Mouse (Mus musculus): ENCODE results near the gene Dpep3. TPM values are rescaled to one million over a fixed set of nuclear protein-coding genes. Genes with fewer than 3 reads are reported as not detected.

Dpep3 gene
- polyA plus RNA-seq, 1 experiment from 2014 or later = not detected

DNA sequence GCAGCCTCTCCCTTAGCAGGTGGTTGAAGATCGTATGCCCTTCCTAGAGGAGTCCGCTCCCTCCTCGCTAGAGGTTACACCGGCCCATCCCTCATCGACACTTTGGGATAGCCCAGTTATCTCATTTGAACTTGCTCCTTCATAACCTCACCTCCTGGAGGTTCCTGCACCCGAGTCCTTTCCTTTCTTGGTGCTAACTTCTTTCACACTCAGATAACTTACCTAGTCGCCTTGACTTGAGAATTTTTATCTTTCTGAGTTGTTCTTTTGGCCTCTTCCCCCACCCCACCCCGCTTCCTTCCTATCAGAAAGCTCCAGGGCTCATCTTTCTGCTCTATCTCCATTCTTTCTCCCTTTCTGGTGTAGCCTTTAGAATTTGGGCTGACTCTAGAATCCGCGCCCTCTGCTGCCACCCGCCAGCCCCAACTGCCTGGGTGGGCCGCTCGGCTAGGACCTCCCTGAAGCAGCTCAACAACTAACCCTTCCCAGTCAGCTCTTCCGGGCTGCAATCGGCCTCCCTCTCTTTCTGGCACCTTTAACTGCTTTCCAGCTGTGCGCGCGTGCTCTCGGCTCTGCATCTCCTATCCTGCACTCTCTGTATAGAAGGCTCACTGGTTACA, 12.4 kb downstream of the Dpep3 start:
- peak; percentile 60 for DNase-seq (ENCODE audit: low spot score)
- no peak overlapping the region; the same call in 1 of the 2 replicates for H3K27ac ChIP-seq (replicated peaks)
- peaks cover 50% of the 10 kb centered on the region for H3K27me3 ChIP-seq (ENCODE audit: low read depth, poor library complexity, severe bottlenecking)
- H3K36me3 ChIP-seq = no peaks in the 10 kb centered on the region
- peak overlapping the region; percentile 76 for H3K4me3 ChIP-seq
- H3K4me1 ChIP-seq = peaks cover 31% of the 10 kb centered on the region
- 10% methylated on average over 19 of the region's 19 CpGs for WGBS
- no peaks in the 10 kb centered on the region for H3K9me3 ChIP-seq (replicated peaks)

DNA sequence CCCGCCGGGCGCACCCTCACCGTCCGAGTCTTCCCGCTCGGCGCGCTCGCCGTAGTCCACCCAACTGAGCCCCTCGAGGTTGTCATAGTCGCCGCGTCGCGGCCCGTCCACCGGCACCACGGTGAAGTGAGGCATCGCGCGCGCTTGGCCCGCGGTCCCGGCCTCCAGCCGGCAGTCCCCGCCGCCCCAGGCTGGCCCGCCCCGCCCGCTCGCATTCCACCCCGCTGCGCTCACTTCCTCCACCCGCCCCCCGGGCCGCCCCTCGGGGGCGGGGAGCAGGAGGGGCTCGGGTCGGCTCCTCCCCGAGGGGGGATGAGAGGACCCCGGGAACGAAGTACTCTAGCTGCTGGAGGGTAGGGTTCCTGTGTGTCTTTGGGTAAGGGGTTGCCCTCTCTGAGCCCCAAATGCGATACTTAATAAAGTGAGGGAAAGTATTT, 13.3 kb downstream of the Dpep3 start, which contains the start of gene Slc12a4:
Gene Slc12a4, minus strand, starts transcription at position 193 of the 437 bp plus-strand sequence.
- whole genome bisulfite sequencing = under 1% methylated on average over 47 of the region's 47 CpGs
- Histone ChIP-seq H3K27ac (replicated peaks) (peak within 1 kb of the TSS; percentile 85), H3K9me3 (replicated peaks) (no peaks in the 10 kb centered on the region), H3K4me1 (peaks cover 31% of the 10 kb centered on the region), H3K4me3 (peak within 1 kb of the TSS; percentile 76), H3K27me3 (ENCODE audit: low read depth, poor library complexity, severe bottlenecking) (peaks cover 50% of the 10 kb centered on the region), H3K36me3 (no peaks in the 10 kb centered on the region)
- peak; percentile 80 for DNase-seq (ENCODE audit: low spot score)

DNA sequence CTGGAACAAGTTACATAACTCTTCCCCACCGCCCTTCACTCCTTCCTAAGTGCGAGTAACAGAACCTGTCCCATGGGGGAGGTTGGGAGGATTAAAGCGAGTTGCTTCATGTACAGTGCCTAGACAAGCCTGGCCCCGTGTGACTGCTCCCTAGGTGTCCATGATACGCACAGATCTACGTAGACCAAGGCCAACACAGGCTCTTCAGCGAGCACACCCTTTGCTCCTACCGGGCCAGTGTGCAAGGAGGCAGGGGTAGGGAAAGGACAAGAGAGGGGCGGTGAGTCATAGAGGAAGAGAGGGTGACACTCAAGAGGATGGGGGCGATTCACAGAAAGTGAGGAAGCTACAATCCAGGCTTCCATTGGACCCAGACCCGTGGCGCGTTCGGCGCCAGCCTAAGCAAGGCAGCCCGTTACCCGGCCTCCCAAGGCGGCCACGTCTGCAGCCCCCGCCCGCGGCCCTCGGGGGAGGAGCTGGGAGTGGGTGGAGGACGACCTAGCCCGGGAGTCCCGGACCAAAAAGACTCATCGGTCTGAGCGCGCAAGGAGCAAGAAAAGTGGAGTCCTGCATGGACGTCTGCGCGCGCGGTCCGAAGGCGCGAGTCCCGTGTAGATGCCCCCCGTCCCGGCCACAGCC, 13.8 kb downstream of the Dpep3 start:
- Histone ChIP-seq H3K36me3 (no peaks in the 10 kb centered on the region), H3K27ac (replicated peaks) (peak overlapping the region; percentile 85)
- DNase-seq (ENCODE audit: low spot score) = no peak

DNA sequence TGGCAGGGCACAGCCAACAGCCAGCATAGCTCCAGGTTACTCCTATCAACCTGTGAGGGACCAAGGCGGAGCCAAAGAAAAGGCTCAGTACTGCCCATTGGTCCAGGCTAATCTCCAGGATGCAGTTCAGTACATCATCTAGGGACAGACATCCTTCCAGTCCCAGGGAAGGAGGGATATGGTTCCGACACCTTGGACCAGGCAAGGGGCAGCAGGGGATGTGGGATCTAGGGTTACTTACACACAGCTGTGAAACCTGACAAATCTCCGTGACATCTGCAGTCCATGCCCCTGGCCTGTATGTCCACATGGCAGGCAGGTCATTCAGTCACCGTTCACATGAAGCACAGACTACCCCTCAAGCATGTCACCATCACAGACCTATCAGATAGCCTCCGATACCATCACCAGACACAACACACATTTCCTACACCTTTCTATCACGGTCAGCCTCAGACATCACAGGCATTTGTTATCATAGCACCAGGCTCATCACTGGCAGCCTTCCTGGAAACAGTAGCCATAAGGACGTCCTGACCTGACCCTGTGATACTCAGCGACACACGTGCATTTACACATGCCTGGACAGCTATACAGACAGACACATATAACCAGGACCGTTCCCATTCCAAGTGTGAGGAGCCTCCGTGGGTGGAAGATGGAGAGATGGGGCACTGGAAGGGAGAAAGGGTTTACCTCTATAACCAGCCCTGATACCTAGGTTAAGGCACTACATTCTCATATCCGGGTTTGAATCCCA, 14.5 kb downstream of the Dpep3 start:
- no peaks in the 10 kb centered on the region for H3K9me3 ChIP-seq (replicated peaks)
- H3K4me1 ChIP-seq = peaks cover 31% of the 10 kb centered on the region
- 73% methylated on average over 12 of the region's 12 CpGs for WGBS
- H3K27me3 ChIP-seq (ENCODE audit: low read depth, poor library complexity, severe bottlenecking) = peaks cover 50% of the 10 kb centered on the region
- peak overlapping the region; percentile 76 for H3K4me3 ChIP-seq
- DNase-seq (ENCODE audit: low spot score) = no peak
- peak overlapping the region; percentile 85; the same call in 1 of the 2 replicates for H3K27ac ChIP-seq (replicated peaks)
- no peaks in the 10 kb centered on the region for H3K36me3 ChIP-seq

More for the DNA sequence above, 13.8 kb downstream of the Dpep3 start:
- H3K4me1 ChIP-seq = peaks cover 31% of the 10 kb centered on the region
- peak overlapping the region; percentile 76 for H3K4me3 ChIP-seq
- peaks cover 50% of the 10 kb centered on the region for H3K27me3 ChIP-seq (ENCODE audit: low read depth, poor library complexity, severe bottlenecking)
- WGBS = 3% methylated on average over 40 of the region's 40 CpGs
- no peaks in the 10 kb centered on the region for H3K9me3 ChIP-seq (replicated peaks)

DNA sequence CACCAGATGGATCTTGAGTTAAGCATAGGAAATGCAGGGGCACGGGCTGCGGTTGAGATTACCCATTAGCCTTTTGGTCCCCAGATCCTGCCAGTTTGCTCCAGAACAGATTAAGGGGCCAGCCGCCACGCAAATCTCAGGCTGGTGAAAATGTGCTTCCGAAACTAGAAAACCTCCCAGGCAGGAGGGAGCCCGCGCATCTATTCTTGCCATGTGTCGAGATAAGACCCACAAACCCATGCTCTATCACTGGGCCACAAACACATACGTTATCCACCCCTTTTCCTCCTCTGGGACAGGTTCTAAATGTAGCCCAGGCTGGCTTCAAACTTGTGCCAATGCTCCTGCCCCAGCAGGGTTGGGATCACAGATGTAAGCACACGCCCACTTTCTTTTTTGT, 17.7 kb downstream of the Dpep3 start:
- peaks cover 32% of the 10 kb centered on the region for H3K27me3 ChIP-seq (ENCODE audit: low read depth, poor library complexity, severe bottlenecking)
- no peak overlapping the region for H3K27ac ChIP-seq (replicated peaks)
- peaks cover 24% of the 10 kb centered on the region for H3K4me1 ChIP-seq
- no peak for DNase-seq (ENCODE audit: low spot score)
- no peak overlapping the region for H3K4me3 ChIP-seq
- H3K9me3 ChIP-seq (replicated peaks) = no peaks in the 10 kb centered on the region
- peaks cover 9% of the 10 kb centered on the region for H3K36me3 ChIP-seq
- whole genome bisulfite sequencing = 90% methylated on average over 10 of the region's 10 CpGs

DNA sequence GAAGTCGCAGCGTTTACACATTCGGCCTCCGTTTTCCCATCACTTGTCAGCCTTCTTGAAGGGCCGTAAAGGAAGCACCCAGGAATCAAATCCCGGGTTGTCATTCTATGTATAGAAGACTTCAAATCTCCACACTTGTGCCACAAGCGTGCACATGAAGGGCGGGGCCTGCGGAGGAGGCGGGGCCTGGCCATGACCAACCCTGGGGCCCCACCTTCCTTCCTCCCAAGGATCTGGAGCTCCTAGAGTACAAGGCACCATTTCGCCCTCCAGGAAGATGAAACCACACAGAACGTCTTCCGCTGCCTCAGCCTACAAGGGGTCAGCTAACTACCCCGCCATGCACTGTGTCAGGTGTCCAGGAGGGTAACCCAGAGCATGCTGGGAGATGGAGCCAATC, 18.1 kb downstream of the Dpep3 start:
- Histone ChIP-seq H3K4me3 (no peak overlapping the region), H3K4me1 (peaks cover 20% of the 10 kb centered on the region), H3K27ac (replicated peaks) (no peak overlapping the region), H3K9me3 (replicated peaks) (no peaks in the 10 kb centered on the region), H3K27me3 (ENCODE audit: low read depth, poor library complexity, severe bottlenecking) (peaks cover 28% of the 10 kb centered on the region), H3K36me3 (peaks cover 9% of the 10 kb centered on the region)
- WGBS = 72% methylated on average over 14 of the region's 14 CpGs
- DNase-seq (ENCODE audit: low spot score) = no peak

GRCm38 (mm10) chr8:105959350-105959749, 19.9 kb downstream of the Dpep3 start:
- Histone ChIP-seq H3K27ac (replicated peaks) (no peak overlapping the region), H3K27me3 (ENCODE audit: low read depth, poor library complexity, severe bottlenecking) (peaks cover 10% of the 10 kb centered on the region), H3K4me3 (no peak overlapping the region), H3K4me1 (peaks cover 2% of the 10 kb centered on the region), H3K36me3 (peaks cover 14% of the 10 kb centered on the region), H3K9me3 (replicated peaks) (no peaks in the 10 kb centered on the region)
- DNase-seq (ENCODE audit: low spot score) = no peak
- 93% methylated on average over 7 of the region's 7 CpGs for WGBS

DNA sequence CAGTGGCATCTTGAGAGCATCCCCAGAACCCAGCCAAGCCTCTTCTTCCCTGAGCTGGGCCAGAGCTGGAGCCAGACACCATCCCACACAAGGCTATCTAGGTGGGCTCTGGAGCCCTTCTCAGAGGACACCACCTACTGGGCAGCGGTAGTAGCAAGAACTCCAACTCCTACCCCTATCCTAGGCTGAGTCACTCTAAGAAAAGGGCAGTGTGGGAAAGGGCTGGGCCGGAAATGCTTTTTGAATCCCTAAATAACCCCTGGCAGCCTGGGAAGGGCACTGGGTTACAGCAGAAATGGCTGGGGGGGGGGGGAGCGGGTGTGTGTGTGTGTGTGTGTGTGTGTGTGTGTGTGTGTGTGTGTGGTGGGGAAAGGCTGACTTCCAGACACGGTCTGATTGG, 21.4 kb downstream of the Dpep3 start:
- Histone ChIP-seq H3K27ac (replicated peaks) (no peak overlapping the region), H3K36me3 (peaks cover 23% of the 10 kb centered on the region), H3K9me3 (replicated peaks) (no peaks in the 10 kb centered on the region), H3K4me1 (no peaks in the 10 kb centered on the region; the same call in 1 of the 2 replicates), H3K4me3 (no peak overlapping the region), H3K27me3 (ENCODE audit: low read depth, poor library complexity, severe bottlenecking) (no peaks in the 10 kb centered on the region)
- WGBS = 80% methylated on average over 3 of the region's 4 CpGs
- DNase-seq (ENCODE audit: low spot score) = no peak

- DNase-seq (ENCODE audit: low spot score) = no peak
- 87% methylated on average over 4 of the region's 4 CpGs for WGBS
Measured at GRCm38 (mm10) chr8:105956556-105956955, 22.7 kb downstream of the Dpep3 start.

GRCm38 (mm10) chr8:105951057-105951659, 28.1 kb downstream of the Dpep3 start:
- Histone ChIP-seq H3K4me3 (no peak overlapping the region), H3K4me1 (0 out of 2 replicates have a peak, but pooled peaks cover 4% of the 10 kb centered on the region), H3K27ac (replicated peaks) (no peak overlapping the region), H3K9me3 (replicated peaks) (no peaks in the 10 kb centered on the region), H3K36me3 (peaks cover 73% of the 10 kb centered on the region), H3K27me3 (ENCODE audit: low read depth, poor library complexity, severe bottlenecking) (no peaks in the 10 kb centered on the region)
- 59% methylated on average over 7 of the region's 7 CpGs for WGBS
- no peak for DNase-seq (ENCODE audit: low spot score)

More at GRCm38 (mm10) chr8:105956556-105956955, 22.7 kb downstream of the Dpep3 start:
- no peaks in the 10 kb centered on the region for H3K9me3 ChIP-seq (replicated peaks)
- peaks cover 29% of the 10 kb centered on the region for H3K36me3 ChIP-seq
- no peak overlapping the region for H3K27ac ChIP-seq (replicated peaks)
- H3K4me1 ChIP-seq = no peaks in the 10 kb centered on the region; the same call in 1 of the 2 replicates
- H3K4me3 ChIP-seq = no peak overlapping the region
- no peaks in the 10 kb centered on the region for H3K27me3 ChIP-seq (ENCODE audit: low read depth, poor library complexity, severe bottlenecking)

GRCm38 (mm10) chr8:105949350-105949749, 29.9 kb downstream of the Dpep3 start:
- no peak for DNase-seq (ENCODE audit: low spot score)
- Histone ChIP-seq H3K27me3 (ENCODE audit: low read depth, poor library complexity, severe bottlenecking) (no peaks in the 10 kb centered on the region), H3K4me3 (no peak overlapping the region), H3K4me1 (0 out of 2 replicates have a peak, but pooled peaks cover 4% of the 10 kb centered on the region), H3K27ac (replicated peaks) (no peak overlapping the region), H3K9me3 (replicated peaks) (no peaks in the 10 kb centered on the region), H3K36me3 (peaks cover 85% of the 10 kb centered on the region)
- 96% methylated on average over 10 of the region's 10 CpGs for WGBS

DNA sequence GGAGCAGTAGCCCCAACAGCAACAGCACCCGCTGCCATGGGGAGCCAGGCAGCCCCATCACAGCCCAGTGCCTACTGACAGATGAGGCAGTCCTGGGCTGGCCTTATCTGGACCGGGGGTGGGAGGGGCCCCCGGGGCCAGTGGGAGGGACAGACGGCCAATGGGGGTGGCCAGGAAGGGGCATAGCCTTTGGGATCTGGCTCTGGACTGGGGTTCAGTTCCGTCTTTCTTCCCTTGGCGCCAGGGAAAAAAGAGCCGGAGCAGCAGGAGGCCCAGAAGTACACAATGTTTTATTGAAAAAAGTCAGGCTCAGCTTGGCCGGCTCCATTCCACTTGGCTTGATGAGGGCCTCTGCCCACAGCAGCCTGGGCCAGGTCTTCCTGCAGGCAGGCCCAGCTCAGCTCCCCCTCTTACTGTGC, 35.9 kb downstream of the Dpep3 start, which contains the start of gene Lcat:
Gene Lcat, minus strand, starts transcription at position 62 of the 419 bp plus-strand sequence.
- 69% methylated on average over 8 of the region's 8 CpGs for WGBS
- no peaks in the 10 kb centered on the region for H3K27me3 ChIP-seq (ENCODE audit: low read depth, poor library complexity, severe bottlenecking)

More for the DNA sequence above, 35.9 kb downstream of the Dpep3 start, which contains the start of gene Lcat:
- DNase-seq (ENCODE audit: low spot score) = no peak
- Histone ChIP-seq H3K4me3 (no peak within 1 kb of the TSS), H3K9me3 (replicated peaks) (no peaks in the 10 kb centered on the region), H3K36me3 (peaks cover 52% of the 10 kb centered on the region), H3K4me1 (peaks cover under 1% of the 10 kb centered on the region), H3K27ac (replicated peaks) (peak within 1 kb of the TSS; percentile 13; the same call in 1 of the 2 replicates)
